Mouse (Mus musculus) small intestine, adult 2 months (tissue): Measurements from ENCODE around the gene Rgmb.

ENCODE experiments used
- CTCF ChIP-seq: fragments of 200-500 bp; IDR thresholded peaks from 2 replicates; pipeline ENCODE4 v1.5.1; 2012; ENCODE audit warnings: low read depth, mild to moderate bottlenecking, control low read depth, inconsistent platforms, low read length, moderate library complexity, mixed read lengths; ENCODE audit not compliant: insufficient replicate concordance, insufficient read length; ENCODE audit errors: extremely low read depth
- POLR2A ChIP-seq: fragments of 200-500 bp; IDR thresholded peaks from 2 replicates; pipeline ENCODE4 v1.6.1; 2012; ENCODE audit warnings: low read depth, mild to moderate bottlenecking, control low read depth, inconsistent platforms, low read length, moderate library complexity

GRCm38 (mm10) chr17:15776349-15776748 lies 54.5 kb downstream of the Rgmb start:
- TF ChIP-seq POLR2A (no peak), CTCF (no peak)
